Mouse (Mus musculus) liver, embryonic 16.5 days (tissue): ENCODE measurements around the gene Syk. TPM values are rescaled to one million over a fixed set of nuclear protein-coding genes. Genes with fewer than 3 reads are reported as not detected.

Experiments used
- ATAC-seq: fragments of 200-750 bp; cut with Nextera tagmentation; 2 replicates; pipeline ENCODE4 v1.8.0; 2017; ENCODE audit warnings: low read depth, mild to moderate bottlenecking, moderate number of reproducible peaks, moderate library complexity
- H3K27ac ChIP-seq: fragments of 300-500 bp; sonication (generic); 2 replicates; pipeline ENCODE4 v1.5.1; 2014; ENCODE audit warnings: mild to moderate bottlenecking, low read length
- H3K27me3 ChIP-seq: fragments of 300-500 bp; sonication (generic); 2 replicates; pipeline ENCODE4 v1.6.1; 2014; ENCODE audit warnings: low read depth, low read length, mixed read lengths; ENCODE audit not compliant: control insufficient read depth, insufficient read depth
- H3K36me3 ChIP-seq: fragments of 300-500 bp; sonication (generic); 2 replicates; pipeline ENCODE4 v1.6.1; 2014; ENCODE audit warnings: mild to moderate bottlenecking; ENCODE audit not compliant: control insufficient read depth, insufficient read depth
- H3K4me1 ChIP-seq: fragments of 300-500 bp; sonication (generic); 2 replicates; pipeline ENCODE4 v1.6.1; 2014; ENCODE audit warnings: low read depth, low read length, mixed read lengths; ENCODE audit not compliant: control insufficient read depth
- H3K4me2 ChIP-seq: fragments of 300-500 bp; sonication (generic); 2 replicates; pipeline ENCODE4 v1.6.1; 2014; ENCODE audit warnings: low read depth, low read length, mixed read lengths
- H3K4me3 ChIP-seq: fragments of 300-500 bp; sonication (generic); 2 replicates; pipeline ENCODE4 v1.5.1; 2014; ENCODE audit warnings: low read depth, mild to moderate bottlenecking, low read length
- H3K9ac ChIP-seq: fragments of 300-500 bp; sonication (generic); 2 replicates; pipeline ENCODE4 v1.6.1; 2014; ENCODE audit warnings: low read depth, low read length
- H3K9me3 ChIP-seq: fragments of 300-500 bp; sonication (generic); replicated peaks from 2 replicates; pipeline ENCODE4 v1.6.1; 2016; ENCODE audit warnings: low read length; ENCODE audit not compliant: control insufficient read depth
- WGBS: fragments of 180-500 bp; shearing (Covaris S2); extraction: QIAGEN DNeasy Blood & Tissue Kit; methylation state at CpG from one replicate; pipeline ENCODE4 v1.1.7; 2014; ENCODE audit not compliant: insufficient replicate concordance; 5-methylcytosine and 5-hydroxymethylcytosine counted together
- polyA plus RNA-seq: library from polyadenylated mRNA; unstranded; fragments of >200 nt; fragmentation: Nextera tagmentation; extraction: Ambion mirVana; gene quantifications from 2 replicates; pipeline ENCODE4 v1.2.1, GENCODE M21; 2015

Gene Syk
- polyA plus RNA-seq, 1 experiment from 2014 or later: 5.9 TPM

DNA sequence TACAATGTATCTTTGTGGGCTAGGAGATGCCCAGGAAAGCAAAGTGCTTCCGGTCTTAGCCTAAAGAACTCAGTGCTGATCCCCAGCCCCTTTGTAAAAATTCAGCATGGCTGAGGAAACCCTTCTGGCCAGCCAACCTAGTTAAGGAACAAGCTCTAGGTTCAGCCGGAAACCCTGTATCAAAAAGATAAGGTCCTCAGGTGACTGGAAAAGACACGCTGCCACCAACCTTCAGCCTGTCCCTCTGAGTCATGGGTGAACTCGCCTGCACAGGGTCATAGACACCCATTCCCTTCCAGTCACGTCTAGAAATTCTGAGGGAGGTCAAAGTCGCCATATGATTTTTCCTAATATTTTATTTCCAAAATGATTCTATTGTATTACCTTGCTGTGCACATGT is 109.3 kb downstream of the Syk start:
- no peak overlapping the region for H3K9ac ChIP-seq
- no peak overlapping the region for H3K27ac ChIP-seq
- WGBS: 47% methylated on average over 6 of the region's 6 CpGs
- H3K4me1 ChIP-seq: no peaks in the 10 kb centered on the region
- no peaks in the 10 kb centered on the region for H3K36me3 ChIP-seq
- H3K4me2 ChIP-seq: no peak overlapping the region
- no peaks in the 10 kb centered on the region for H3K27me3 ChIP-seq
- H3K9me3 ChIP-seq: no peaks in the 10 kb centered on the region
- no peak for ATAC-seq
- H3K4me3 ChIP-seq: no peak overlapping the region

GRCm38 (mm10) chr13:52694857-52695256 is 111.9 kb downstream of the Syk start:
- no peaks in the 10 kb centered on the region for H3K36me3 ChIP-seq
- no peak for ATAC-seq
- no peaks in the 10 kb centered on the region for H3K27me3 ChIP-seq
- no peak overlapping the region for H3K9ac ChIP-seq
- H3K9me3 ChIP-seq: no peaks in the 10 kb centered on the region
- no peak overlapping the region for H3K4me3 ChIP-seq
- 39% methylated on average over 6 of the region's 6 CpGs for WGBS
- H3K27ac ChIP-seq: no peak overlapping the region
- H3K4me2 ChIP-seq: no peak overlapping the region
- no peaks in the 10 kb centered on the region for H3K4me1 ChIP-seq

Other genes with a start within 250 kb of the Syk start
- gene Diras2, start 51.9 kb upstream of the Syk start, polyA plus RNA-seq: 0.07 and 0.11 TPM in 2 replicates